Mouse (Mus musculus): ENCODE results near the gene Alg9. TPM values are rescaled to one million over a fixed set of nuclear protein-coding genes. Genes with fewer than 3 reads are reported as not detected.

Gene Alg9
- polyA plus RNA-seq (2014; fragmentation: Illumina TruSeq; extraction: RNeasy Lipid Tissue Mini Kit (QIAGEN cat#74804); ENCODE audit: low read depth, low replicate concordance) = 5.4 TPM

DNA sequence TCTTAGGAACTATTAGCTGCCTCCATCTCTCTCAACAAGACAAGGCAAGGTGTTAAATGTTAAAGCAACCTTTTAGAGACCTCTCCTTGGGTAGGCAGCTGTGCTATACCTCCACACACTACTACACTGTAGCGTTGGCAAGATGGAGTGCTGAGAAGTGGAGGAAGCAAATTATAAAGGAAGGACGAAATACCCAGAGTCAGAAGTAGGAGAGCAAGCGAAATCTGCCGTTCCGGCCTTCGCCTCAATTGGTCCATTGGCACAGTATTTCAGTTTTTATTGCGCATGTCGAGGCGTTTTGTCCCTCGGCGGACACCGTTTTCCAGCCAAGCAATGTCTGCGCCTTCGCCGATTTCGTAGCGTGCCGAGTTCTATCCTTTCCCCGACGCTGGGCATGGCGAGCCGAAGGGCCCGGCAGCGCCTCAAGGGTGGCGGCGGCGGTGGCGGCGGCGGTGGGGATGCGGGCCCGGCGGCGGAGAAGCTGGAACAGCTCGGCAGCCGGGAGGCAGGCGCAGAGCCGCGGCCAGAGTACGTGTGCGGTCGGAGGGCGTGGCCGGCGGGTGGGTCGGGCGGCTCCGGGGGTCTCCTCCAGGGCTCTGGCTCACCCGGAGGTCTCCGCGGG lies at the start of gene Alg9, which contains the start of gene 1110032A03Rik:
Alg9 (plus strand) TSS at position 29 of the 622 bp plus-strand sequence.
1110032A03Rik (minus strand) TSS at position 530 of the 622 bp plus-strand sequence.

DNA sequence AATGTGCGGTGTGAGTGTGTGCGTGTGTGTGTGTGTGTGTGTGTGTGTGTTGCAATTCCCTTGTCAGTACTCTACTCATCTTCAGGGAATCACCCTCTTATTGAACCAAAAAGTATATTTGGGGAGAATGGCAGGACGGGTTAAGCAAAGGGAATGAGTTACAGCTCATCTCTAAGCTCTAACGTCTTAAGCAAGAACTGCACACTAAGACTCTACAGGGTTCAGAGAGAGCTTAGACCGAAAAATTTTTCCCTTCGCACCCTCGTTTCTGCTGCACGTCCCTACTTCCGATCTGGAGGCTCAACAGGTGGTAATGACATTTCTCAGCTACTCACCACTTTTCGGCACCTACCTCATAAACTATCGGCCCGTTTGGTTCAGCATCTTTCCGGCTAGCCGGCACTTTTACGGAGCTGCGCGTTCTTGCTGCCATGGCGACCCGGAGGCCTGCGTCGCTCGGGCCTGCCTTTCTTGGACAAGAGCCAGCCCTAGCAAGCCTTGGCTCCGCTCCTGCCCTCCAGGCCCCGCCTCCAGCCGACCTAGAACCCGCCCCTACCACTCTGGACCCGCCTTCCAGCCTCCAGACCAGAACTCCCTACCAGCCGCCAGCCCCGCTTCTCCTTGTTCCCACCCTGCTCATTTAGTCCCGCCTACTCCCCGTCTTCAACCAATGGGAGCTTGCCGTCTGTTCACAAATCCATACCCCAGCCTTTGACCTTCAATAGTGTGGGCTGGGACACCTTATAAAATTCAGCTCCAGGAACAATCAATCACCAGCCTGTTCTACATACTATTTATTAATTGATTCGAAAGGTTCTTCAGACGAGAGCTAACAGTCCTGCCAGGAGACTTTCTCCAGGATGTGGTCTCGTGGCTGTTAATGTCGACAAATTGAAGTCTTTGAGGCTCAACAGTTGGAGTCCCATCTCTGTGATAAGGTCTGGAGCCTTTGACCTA lies 35.6 kb upstream of the Alg9 start, which contains the start of gene Dixdc1:
Dixdc1 (minus strand) TSS at position 604 of the 957 bp plus-strand sequence.

DNA sequence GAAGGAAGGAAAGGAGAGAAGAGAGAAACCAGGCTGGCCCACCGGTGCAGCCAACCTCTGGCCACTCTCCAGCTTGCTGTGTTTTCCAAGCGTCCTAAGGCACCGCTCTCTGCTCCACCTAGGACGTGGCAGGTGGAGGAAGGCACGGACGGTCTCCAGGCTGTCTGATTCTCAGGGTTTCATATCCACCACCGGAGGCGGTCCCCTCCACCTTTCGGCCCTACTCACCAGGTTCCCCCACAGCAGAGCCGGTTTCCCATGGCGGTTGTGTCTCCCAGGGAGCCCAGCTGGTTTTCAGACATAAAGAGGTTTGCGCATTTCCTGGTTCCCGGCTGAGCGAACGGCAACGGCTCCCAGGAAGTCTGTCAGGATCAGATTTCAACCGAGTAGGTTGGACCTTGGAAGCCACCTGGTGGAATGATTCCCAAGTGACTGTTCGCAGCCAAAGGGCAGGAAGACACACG lies 28.6 kb upstream of the Alg9 start, which contains the start of gene 2310030G06Rik:
2310030G06Rik (minus strand) TSS at position 323 of the 464 bp plus-strand sequence.

GRCm38 (mm10) chr9:50751323-50751722 lies 23.5 kb upstream of the Alg9 start, which contains the start of gene Cryab:
Gene Cryab (plus strand): TSS chr9:50751325.

GRCm38 (mm10) chr9:50752054-50752602 lies 22.7 kb upstream of the Alg9 start, which contains the start of gene Hspb2:
Gene Hspb2 (minus strand): TSS chr9:50752354.

GRCm38 (mm10) chr9:50768107-50769002 lies 6.5 kb upstream of the Alg9 start, which contains the start of gene Fdxacb1:
Gene Fdxacb1 (plus strand): TSS chr9:50768236.

DNA sequence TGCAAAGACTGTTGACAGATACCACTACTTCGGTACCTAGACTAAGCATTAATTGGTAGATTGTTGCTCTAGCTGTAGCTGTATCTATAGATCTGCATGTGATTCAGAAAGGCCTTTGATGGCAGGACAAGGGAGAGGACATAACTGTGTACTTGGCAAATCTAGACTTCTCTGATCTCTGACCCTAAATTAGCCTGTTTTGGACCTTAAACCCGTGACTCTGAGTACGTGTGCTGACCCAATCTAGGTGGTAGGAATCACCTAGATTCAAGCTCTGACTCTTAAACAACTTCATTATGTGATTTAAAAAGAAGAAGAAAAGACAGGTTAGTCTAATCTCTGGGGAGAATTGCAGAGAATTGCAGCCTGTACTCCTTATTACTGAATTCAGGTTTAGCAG lies 70.3 kb downstream of the Alg9 start, which contains the start of gene Ppp2r1b:
Ppp2r1b (plus strand) TSS at position 221 of the 400 bp plus-strand sequence.

Other genes with a start within 250 kb of the Alg9 start
- gene Pts, start 246.3 kb upstream of the Alg9 start, polyA plus RNA-seq (2014; fragmentation: Illumina TruSeq; extraction: RNeasy Lipid Tissue Mini Kit (QIAGEN cat#74804); ENCODE audit: low read depth, low replicate concordance) = 132 TPM
- 92.4 TPM for gene Il18, start 220.2 kb upstream of the Alg9 start, polyA plus RNA-seq (2014; fragmentation: Illumina TruSeq; extraction: RNeasy Lipid Tissue Mini Kit (QIAGEN cat#74804); ENCODE audit: low read depth, low replicate concordance)
- gene Bco2, start 219.8 kb upstream of the Alg9 start, polyA plus RNA-seq (2014; fragmentation: Illumina TruSeq; extraction: RNeasy Lipid Tissue Mini Kit (QIAGEN cat#74804); ENCODE audit: low read depth, low replicate concordance) = 31.7 TPM
- gene Tex12, start 213.7 kb upstream of the Alg9 start, polyA plus RNA-seq (2014; fragmentation: Illumina TruSeq; extraction: RNeasy Lipid Tissue Mini Kit (QIAGEN cat#74804); ENCODE audit: low read depth, low replicate concordance) = 6.3 TPM
- gene Sdhd, start 171.2 kb upstream of the Alg9 start, polyA plus RNA-seq (2014; fragmentation: Illumina TruSeq; extraction: RNeasy Lipid Tissue Mini Kit (QIAGEN cat#74804); ENCODE audit: low read depth, low replicate concordance) = 263 TPM
- gene Timm8b, start 171.1 kb upstream of the Alg9 start, polyA plus RNA-seq (2014; fragmentation: Illumina TruSeq; extraction: RNeasy Lipid Tissue Mini Kit (QIAGEN cat#74804); ENCODE audit: low read depth, low replicate concordance) = 69.1 TPM
- 1.2 TPM for gene Pih1d2, start 157.7 kb upstream of the Alg9 start, polyA plus RNA-seq (2014; fragmentation: Illumina TruSeq; extraction: RNeasy Lipid Tissue Mini Kit (QIAGEN cat#74804); ENCODE audit: low read depth, low replicate concordance)
- 32.2 TPM for gene Nkapd1, start 157.6 kb upstream of the Alg9 start, polyA plus RNA-seq (2014; fragmentation: Illumina TruSeq; extraction: RNeasy Lipid Tissue Mini Kit (QIAGEN cat#74804); ENCODE audit: low read depth, low replicate concordance)
- 70.5 TPM for gene Dlat, start 115.2 kb upstream of the Alg9 start, polyA plus RNA-seq (2014; fragmentation: Illumina TruSeq; extraction: RNeasy Lipid Tissue Mini Kit (QIAGEN cat#74804); ENCODE audit: low read depth, low replicate concordance)
- 14.7 TPM for gene Dixdc1, start 35.5 kb upstream of the Alg9 start, polyA plus RNA-seq (2014; fragmentation: Illumina TruSeq; extraction: RNeasy Lipid Tissue Mini Kit (QIAGEN cat#74804); ENCODE audit: low read depth, low replicate concordance)
- 31.9 TPM for gene 2310030G06Rik, start 28.5 kb upstream of the Alg9 start, polyA plus RNA-seq (2014; fragmentation: Illumina TruSeq; extraction: RNeasy Lipid Tissue Mini Kit (QIAGEN cat#74804); ENCODE audit: low read depth, low replicate concordance)
- 2.7 TPM for gene Cryab, start 23.7 kb upstream of the Alg9 start, polyA plus RNA-seq (2014; fragmentation: Illumina TruSeq; extraction: RNeasy Lipid Tissue Mini Kit (QIAGEN cat#74804); ENCODE audit: low read depth, low replicate concordance)
- not detected for gene Hspb2, start 22.7 kb upstream of the Alg9 start, polyA plus RNA-seq (2014; fragmentation: Illumina TruSeq; extraction: RNeasy Lipid Tissue Mini Kit (QIAGEN cat#74804); ENCODE audit: low read depth, low replicate concordance)
- gene Fdxacb1, start 6.8 kb upstream of the Alg9 start, polyA plus RNA-seq (2014; fragmentation: Illumina TruSeq; extraction: RNeasy Lipid Tissue Mini Kit (QIAGEN cat#74804); ENCODE audit: low read depth, low replicate concordance) = 4.0 TPM
- 88.7 TPM for gene 1110032A03Rik, start 501 bp downstream of the Alg9 start, polyA plus RNA-seq (2014; fragmentation: Illumina TruSeq; extraction: RNeasy Lipid Tissue Mini Kit (QIAGEN cat#74804); ENCODE audit: low read depth, low replicate concordance)
- gene Ppp2r1b, start 70.3 kb downstream of the Alg9 start, polyA plus RNA-seq (2014; fragmentation: Illumina TruSeq; extraction: RNeasy Lipid Tissue Mini Kit (QIAGEN cat#74804); ENCODE audit: low read depth, low replicate concordance) = 21.9 TPM
- gene Sik2, start 234.1 kb downstream of the Alg9 start, polyA plus RNA-seq (2014; fragmentation: Illumina TruSeq; extraction: RNeasy Lipid Tissue Mini Kit (QIAGEN cat#74804); ENCODE audit: low read depth, low replicate concordance) = 3.3 TPM

Measured in liver, adult 10 weeks (tissue).